Mouse (Mus musculus) myocyte (in vitro differentiated cells): Measurements from ENCODE around the gene Gm32742.

Experiments used
- E2F4 ChIP-seq: IDR thresholded peaks from one replicate; pipeline ENCODE4 v1.6.1; 2011; ENCODE audit warnings: mild to moderate bottlenecking, control low read depth, moderate library complexity; ENCODE audit not compliant: insufficient read depth
- POLR2A ChIP-seq: IDR thresholded peaks from one replicate; pipeline ENCODE4 v1.6.1; 2011; ENCODE audit warnings: low read depth, mild to moderate bottlenecking, control low read depth, moderate library complexity; ENCODE audit not compliant: insufficient read length

GRCm38 (mm10) chr9:51185386-51185785 lies 20.1 kb upstream of the Gm32742 start:
- TF ChIP-seq POLR2A (no peak), E2F4 (no peak)
